Mouse (Mus musculus) CD4-positive, CD25-positive, alpha-beta regulatory T cell, adult 4 months (primary cell): Measurements from ENCODE around the gene M6pr. TPM values are rescaled to one million over a fixed set of nuclear protein-coding genes. Genes with fewer than 3 reads are reported as not detected.

Source experiments
- ATAC-seq: one replicate; pipeline ENCODE4 v1.8.0; 2017
- polyA plus RNA-seq, 2 experiments: library from polyadenylated mRNA; unstranded; fragments of 100-300 nt; shearing (Covaris generic); gene quantifications; one replicate each; pipeline ENCODE4 v1.2.1; 2017

M6pr gene
- polyA plus RNA-seq, 2 experiments from 2014 or later, result 255 to 333 TPM

DNA sequence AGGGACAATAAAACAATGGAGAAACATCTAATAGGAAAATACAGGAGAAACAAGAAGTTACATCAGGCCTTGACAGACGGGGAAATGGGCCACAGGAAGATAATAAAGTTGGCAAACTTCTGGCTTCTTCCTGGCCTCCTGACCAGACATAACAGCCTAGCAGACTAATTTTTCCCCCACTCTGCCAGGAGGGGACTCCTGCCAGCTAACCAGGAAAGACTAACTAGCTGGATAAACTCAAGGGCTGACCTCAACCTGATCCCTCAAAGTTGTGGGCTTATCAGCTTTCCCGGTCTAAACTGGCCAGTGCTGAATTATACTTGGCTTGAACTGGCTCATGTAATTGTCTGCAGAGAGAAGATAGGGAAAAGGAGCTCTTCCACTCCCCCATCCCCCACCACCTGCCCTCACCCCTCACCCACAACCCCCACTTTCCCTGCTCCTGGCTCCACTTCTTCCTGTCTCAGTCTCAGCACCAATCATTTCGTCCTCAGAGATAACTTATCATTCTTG is 8.8 kb upstream of the M6pr start:
- no peak for ATAC-seq

DNA sequence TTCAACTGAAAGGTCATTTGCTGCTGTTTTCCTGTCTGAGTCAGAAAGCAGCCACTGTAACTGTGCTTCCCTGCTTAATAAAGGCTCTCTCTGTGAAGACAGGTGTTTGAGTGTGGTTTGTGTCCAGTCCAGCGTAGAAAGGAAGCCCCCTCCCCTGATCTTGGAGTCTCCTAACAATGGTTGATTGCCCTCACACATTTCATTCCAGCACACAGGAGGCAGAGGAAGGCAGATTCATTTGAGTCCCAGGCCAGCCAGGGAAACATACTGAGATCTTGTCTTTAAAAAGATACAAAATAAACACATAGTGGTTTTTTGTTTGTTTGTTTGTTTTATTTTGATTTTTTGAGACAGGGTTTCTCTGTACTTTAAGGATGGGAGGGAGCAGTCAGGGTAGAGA is 6.4 kb upstream of the M6pr start:
- ATAC-seq, result no peak

DNA sequence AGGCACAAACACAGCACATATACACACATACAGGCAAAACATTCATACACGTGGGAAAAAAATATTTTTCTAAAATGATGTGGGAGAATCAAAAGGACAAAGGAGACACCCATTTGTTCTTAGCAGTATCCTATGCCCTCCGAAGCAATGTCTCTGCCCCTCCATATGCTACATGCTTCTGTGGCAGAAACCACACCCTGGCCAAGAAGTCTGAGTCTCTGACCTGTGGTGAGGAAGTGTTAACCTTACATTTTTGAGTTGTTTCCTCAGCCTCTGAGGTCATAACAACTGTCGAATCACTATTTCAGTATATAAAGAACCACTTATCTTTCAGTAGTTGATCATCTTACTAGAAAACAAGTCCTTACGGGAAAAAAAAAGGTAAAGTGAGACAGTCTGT is 5.9 kb upstream of the M6pr start:
- ATAC-seq, result no peak

DNA sequence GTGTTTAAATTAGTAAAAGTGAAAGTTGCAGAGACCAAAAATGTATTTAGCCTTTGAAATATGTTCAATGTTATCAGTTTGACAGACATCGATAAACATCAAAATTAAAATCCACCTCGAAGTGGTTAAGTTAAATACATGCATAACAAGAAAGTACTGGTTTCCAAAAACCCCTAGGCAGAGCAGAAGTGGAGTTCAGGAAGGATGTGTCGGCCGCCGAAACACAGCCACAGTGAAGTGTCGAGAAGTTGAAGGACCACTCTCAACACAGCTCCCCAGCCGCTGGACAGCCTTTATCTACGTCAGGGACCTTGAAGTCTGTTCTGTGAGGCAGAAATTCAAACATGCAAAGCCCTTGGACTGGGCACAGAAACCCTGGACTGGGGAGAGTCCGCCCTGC is 5.0 kb upstream of the M6pr start:
- no peak for ATAC-seq

DNA sequence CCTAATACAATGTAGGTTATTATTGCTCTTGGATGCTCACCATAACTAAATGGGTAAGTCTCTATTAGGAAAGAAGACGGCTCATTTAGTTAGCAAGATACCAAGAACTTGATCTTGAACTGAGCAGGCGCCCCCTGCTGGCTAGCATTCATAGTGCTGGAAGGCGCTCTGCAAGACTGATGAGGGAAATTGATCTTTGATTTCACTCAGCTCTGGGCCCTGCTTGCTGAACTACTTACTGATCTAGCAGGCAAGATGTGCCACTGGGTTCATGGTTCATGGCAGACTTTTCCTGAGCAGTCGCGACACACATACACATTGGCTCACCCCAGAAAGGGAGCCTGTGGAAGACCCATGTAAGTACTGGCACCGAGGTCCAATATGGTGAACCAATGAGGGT is 4.2 kb upstream of the M6pr start:
- no peak for ATAC-seq

DNA sequence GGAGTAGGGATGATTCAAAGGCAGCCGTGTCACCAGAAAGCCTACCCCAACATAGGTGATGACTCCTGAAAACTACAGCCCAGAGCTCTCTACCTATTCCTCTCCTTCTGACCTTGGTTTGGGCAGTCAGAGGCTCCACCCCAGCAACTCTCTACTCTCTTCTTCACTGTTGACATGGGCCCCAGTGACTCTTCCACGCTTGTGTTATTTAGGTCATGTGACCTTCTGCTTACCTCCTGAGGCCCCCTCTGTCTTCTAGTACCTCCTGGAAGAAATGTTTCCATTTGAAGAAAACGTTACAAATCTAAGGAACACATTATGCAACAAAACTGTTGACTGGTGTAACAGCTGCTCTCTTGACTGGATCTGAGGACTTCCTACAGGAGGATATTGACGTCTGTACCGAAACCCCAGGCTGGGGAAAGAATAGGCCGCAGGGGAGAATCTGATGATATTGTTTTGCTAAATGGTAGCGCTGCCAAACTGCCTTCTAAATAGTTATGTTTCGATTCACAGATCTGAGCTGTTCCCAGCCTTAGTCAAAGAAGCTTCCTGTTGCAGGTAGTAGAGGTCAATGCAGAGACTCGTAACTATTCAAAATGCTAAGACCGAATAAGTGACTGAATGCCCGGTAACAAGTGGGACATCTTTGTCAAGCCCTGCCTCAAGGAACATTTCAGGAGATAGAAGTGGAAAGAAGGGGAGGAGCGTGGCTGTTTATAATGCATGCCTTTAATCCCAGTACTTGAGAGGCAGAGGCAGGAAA is 3.5 kb upstream of the M6pr start:
- ATAC-seq, result no peak

DNA sequence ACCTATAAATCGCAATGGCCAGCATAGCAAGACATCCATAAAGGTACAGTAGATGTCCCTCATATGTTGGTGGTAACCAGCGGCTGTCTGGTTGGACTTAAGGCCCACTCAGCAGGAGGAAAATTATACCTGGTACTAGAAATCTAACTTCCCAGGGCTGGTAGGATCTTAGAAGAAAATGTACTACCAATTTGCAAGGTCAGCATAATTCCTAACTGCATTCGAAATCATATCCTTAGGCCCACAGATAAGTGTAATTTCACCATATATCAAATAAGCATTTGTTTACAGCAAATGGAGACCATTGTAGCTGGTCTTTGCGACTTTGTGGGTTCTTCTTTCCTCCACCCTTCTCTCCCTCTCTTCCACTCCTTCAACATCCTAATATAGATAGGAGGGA is 1.8 kb upstream of the M6pr start:
- no peak for ATAC-seq

DNA sequence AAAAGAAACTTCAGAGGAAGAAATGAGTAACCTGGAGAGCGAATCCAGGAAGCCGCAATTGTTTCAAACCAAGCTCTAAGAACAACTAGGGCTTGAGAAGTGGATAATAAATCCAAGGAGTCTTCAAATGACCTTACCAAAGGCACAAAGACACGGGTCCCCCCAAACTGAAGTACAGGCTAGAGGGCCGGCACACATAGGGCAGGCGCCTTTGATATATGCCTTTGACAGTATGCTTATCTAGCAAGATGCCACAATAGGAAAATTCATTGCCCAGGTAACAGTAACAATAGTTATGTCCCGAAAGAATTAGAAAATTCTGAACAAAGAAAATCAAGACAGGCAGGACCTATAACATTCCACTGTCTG is 400 bp upstream of the M6pr start:
- ATAC-seq, result no peak

DNA sequence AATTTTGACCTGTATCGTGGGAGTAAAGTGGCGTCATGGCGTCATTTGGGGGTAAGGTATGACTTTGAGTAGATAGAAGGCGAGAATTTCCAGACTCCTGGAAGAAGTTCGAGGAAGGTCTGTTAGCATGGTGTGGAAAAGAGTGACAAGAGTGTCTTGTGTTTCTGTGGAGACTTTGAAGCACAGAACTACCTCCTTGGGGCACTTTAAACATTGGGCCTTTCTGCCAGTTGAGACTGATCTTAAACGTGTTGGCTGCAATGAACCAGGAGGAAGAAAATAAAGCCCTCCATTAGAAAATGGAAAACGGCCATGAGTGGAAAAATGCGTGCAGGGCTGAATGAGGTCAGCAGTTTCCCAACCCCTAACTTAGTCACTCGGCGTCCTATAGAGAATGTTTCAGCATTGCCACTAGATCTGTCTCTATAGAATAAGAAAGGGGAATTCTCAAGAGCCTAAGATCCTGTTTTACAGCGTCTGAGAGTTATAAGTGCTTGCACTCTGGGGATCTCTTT is 983 bp downstream of the M6pr start:
- no peak for ATAC-seq

DNA sequence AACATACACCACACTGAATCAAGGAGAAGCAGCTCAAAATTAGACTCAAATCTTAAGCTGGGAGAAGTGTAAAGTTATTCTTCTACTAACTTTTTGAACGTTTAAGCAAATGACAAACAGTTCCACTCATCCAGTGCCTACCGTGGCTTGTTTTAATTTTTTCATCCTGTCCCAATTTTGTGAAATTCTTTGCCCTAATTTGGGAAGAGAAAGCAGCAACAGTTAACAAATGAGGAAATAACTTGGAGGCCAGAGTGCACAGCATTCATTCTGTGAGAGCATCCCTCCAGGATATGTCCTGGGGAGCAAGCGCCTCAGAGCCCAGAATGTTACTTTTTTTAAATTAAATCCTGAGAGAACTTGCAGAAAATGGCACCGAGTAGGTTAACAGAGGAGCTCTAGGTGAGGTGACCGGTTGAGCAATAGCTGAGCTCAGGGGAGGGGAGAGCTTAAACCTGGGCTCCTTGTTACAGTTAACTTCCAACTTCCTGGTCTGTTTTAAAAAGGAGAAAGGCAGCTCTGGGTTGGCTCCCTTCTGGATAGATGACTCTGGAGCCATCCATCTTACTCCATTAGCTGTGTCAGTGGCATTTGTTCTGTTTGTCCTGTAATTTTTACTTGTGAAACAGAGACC is 1.8 kb downstream of the M6pr start:
- no peak for ATAC-seq

DNA sequence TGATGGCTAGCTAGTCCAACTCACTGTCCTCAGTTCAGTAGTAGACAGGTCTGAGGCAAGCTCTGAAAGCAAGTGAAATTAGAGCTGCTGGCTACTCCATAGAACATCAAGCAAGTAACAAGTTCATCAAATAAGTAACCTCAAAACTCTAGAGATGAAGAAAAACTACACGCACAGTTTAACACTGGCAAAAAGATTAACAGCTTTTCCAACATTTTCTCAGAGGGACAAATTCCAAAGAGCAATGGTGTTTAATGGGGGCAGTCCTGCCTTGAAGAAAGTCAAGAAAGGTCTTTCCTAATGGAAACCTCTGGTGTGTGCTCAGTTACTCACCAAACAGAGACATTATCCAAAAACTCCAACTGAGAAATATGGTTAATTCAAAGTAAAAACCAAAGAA is 10.2 kb downstream of the M6pr start:
- ATAC-seq, result no peak

DNA sequence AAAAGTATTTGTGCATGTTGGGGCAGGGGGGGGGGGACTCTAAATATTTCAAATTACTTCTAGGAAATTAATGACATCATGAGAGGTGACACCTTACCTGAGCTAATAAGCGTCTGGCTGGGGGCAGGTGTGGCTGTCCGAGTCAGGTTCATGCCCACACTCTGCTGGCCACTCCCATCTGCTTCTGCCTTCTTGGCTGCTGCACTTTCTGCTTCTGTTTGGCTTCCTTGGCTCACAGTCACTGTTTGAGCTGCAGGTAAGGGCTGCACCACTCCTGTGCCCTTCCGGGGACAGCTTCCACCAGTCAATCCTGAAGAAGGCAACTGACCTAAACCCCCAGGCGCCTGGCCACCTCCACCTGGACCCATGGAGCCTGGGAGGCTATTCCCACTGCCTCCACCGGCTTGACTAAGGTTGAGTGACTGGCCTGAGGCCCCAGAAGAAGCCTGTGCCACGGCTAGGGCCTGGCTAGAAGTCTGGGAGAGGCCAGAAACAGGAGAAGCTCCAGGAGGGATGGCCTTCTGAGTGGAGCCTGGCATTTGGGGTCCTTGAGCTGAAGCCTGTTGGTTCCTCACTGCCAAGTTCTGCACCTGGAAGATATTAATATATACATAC is 16.9 kb downstream of the M6pr start:
- no peak for ATAC-seq

DNA sequence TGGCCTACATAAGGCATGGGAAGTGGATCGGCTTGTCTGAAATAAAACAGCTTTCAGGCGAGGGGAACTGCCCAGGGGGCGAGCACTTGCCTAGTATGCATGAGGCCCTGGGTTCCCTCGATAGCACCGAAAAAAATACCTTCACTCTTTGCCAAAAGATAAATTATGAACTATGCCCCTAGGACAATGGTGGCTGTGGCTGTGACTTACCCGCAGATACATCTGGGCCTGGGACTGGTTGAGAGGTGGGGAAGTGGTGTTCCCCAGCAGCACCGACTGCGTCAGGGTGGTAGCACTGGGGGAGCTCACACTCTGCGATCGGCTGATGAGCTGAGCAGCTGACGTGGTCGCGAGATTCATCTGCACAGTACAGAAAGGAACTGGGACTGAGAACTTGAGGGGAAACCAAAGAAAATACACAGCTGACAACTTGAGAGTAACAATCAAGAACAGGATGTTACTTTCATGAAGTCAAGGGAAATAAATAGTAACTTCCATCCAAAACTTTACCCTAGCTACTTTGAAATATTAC is 24.6 kb downstream of the M6pr start:
- ATAC-seq, result no peak

DNA sequence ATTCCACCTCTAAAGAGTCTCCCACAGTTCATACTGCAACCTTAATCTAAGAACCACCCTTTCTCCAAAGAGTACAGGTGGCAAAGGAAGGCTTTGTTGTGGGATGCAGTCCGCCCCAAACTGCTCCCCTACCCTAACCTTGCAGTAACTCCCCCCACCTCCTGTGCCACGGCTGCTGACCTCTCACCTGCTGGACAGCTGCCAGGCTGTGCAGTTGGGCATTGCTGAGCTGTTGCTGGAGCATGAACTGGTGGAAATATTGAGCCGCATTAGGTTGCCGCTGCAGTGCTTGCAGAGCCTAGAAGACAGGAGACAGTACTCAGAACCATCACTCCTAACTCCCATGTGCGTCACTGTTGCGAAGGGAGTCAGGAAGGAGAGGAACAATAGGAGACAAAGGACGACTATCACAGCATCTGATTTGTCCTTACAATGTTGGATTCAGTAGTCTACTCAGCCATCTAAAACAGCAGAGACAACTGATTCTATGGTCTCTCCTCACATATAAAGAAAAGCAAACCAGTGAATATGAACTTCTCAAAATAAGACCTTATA is 26.3 kb downstream of the M6pr start:
- no peak for ATAC-seq

DNA sequence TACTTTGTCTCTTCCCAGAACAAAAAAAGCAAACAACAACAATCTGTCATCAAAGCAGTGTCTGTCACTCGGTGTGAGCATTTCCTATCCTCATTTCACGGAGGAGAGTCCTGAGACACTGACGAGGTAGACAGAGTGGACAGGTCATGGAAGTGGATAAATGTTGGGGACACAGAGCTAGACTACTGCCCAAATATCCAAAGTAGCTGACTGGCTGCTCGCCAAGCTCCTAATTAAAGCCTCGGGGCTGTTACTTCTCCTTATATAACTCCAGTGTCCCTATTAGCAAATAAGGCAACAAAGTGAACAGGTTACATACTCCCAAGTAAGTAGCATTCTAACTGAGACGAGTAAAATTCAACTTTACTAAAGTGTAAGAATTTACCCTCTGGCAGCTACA is 29.0 kb downstream of the M6pr start:
- no peak for ATAC-seq

DNA sequence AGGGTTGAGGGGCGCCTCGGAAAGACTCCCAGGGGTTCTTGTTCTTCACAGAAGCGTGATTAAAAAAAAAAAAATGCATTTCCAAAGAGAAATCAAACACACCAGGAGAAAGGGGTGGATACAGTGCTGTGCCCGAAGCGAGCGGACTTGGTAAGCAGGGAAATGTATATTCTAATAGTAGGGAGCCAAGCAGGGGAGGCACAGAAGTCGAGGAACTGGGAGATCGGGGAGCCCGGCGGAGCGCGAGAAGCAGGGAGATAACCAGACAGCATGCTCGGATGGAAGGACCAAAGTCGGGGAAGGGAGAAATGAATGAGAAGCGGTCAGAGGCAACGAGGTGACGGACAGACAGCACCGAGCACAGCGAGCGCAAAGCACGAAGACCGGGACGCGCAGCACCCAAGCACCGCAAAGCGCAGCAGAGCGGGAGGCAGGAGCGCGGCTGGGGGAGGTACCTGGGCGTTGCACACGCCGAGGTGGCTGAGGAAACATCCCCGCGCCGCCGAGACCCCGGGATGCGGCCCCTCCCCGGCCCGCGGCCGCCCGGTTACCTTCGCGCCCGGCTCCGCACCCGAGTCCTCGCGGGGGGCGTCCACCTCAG is 30.6 kb downstream of the M6pr start:
- peak; percentile 76 for ATAC-seq

DNA sequence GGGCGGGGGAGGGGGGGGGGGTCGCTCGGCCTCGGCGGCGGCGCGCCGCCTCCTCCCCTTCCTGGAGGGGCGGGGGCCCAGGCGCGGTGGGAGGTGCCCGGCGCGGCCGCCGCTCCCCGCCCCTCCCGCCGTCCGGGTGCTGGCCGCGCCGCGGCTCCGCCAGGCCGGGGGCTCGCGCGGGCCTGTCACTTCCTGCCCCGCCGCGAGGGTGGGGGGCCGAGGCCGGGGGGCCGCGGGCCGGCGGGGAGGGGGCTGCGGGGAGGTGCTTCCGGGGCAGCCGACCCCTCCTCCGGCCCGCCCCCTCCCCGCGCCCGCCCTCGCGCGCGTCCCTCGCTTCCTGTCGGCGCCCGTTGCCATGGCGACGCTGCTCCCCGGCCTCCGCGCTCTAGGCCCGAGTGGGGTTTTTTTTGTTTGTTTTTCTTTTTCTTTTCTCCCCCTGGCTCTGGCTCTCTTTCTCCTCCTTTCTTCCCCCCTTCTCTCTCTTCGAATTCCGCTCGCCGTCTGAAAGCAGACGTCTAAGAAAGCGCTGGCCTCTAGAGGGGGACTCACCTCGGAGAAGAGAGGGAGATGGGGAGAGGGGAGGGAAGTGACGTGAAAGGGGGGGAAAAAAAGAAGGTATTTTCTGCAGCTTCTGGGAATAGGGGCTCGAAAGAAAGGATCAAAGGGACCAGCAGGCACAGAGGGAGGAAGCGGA is 31.3 kb downstream of the M6pr start:
- ATAC-seq, result peak; percentile 70

DNA sequence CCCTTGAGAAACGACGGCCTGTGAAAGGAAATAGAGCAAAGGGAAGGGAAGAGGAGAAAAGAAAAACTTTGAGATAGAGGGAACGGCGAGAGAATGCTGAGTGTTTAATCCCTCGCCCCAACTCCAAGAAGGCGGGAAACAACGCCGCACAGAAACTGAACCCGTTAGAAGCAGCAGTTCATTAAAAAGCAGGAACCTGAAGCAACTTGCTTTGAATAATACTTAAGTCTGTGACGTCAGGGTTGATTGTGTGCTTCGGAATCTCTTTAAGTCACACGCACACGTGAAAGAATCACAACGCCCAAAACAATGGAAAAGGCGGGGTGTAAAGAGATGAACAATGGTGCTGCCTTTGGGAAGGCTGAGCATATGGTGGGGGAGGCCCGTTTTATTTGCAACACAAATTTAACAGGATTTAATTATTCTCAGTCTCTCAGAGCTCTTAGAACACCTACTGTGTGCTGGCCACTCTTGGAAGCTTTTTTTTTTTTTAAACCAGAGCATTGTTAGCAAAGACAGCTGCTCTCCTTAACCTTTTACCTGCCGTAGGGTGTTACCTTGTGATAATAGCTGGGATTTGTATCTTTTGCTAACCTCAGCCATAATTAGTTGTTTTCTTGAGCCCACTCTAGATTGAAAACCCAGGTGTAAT is 32.0 kb downstream of the M6pr start, which contains the start of gene Phc1:
Gene Phc1 (minus strand): TSS at position 213 of the 652 bp plus-strand sequence.
- ATAC-seq, result peak; percentile 55

DNA sequence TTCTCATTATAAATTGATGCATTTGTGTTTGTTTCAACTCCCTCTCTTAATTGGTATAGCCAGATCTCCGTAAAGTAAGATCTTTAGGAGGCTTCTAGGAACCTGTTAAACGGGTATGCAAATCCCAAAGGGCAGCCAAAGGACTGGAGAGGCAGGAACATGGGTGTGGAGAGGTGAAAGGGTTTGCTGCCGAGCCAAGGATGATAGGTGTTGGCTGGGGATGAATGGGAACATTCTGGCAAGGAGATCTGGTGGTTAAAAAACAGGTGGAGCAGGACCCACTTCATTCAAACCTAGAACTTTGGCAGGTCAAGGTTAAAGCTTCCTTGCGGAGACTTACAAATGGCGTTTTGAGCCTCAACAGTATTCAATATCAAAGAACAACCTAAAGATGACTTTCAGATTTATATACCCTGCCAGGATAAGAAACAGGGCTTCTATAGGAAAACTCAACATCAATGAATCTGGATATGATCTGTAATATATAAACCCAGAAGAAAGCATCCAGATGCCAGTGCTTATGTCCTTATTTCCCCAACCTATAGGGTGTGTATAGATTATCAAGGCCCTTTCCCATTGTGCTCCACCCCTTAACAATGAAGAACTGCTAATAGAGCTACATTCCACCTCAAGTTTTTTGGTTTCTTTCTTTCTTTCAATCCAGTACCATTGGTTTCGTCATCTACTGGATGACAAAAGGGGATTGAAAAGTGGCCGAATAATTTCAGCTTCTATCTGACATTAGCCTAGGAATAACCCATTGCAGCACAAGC is 32.7 kb downstream of the M6pr start:
- no peak for ATAC-seq

DNA sequence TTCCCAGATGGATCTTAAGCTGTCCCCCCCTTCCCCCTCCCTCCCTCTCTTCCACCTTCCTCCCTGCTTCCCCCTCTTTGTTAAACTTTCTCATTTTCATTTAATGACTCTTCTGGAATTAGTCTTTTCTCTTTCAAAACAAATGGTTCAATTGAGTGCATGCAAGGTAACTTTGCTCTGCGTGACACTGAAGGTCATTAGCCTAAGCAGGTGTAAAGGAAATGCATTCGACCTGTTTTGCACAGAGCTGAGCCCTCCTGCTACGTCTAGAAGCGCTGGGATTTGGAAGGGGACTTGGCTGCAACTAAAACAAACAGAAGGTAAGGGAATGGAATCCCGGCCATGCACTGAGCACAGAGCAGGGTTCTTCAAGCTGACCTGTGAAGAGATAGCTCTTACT is 33.6 kb downstream of the M6pr start:
- ATAC-seq, result no peak

DNA sequence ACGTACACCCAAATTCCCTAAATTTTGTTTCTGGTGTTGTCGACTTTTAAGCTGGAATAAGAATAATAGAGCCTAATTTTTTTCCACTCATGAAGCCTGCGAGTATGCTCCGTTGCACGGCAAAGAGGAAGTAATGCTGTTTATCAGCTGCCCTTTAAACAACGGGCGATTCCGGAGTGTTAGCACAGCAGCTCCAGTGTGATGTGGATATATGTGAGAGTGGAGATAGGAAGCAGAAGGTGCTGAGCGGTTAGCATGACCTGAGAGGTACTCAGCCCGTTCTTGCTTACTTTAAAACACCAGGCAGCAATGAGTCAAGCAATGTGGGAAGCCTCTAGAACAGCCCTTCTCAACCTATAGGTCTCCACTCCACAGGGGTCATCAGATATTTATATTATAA is 35.2 kb downstream of the M6pr start:
- ATAC-seq, result no peak
